In the genomic region with DNA sequence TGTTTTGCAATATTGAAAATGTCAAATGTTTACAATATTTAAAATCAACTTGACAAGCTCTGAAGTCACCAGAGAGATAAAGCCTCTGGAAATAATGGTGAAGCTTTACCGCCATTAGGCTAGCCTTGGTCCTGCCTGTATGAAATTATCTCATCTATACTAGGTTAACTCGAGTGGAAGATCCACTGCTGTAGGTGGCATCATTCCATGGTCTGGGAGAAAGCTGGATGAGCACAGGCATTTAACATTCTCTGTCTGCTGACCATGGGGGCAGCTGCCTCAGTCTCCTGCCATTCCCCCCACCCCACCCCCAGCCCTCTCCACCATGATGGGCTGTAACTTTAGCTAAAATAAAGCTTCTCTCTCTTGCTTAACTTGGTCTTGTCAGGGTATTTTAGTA, we compare ENCODE assay signal across 17 mouse cellular contexts.
"Had no signal": no experiment of that assay in that cellular context is flagged by ENCODE, and none has a peak within 500 bp of the region (broad histone marks: within the 10 kb centered on the region; RNA-seq: fewer than 3 reads in every experiment).

No protein-coding gene starts in this region.

- H3K4me3 ChIP-seq: midbrain, embryonic 10.5 days; midbrain, embryonic 13.5 days; myocyte; neural tube, embryonic 13.5 days; neural tube, embryonic 15.5 days had no signal

- H3K9me3 ChIP-seq: midbrain, embryonic 10.5 days; midbrain, embryonic 13.5 days; neural tube, embryonic 13.5 days; neural tube, embryonic 15.5 days had no signal

- H3K27ac ChIP-seq: midbrain, embryonic 10.5 days; midbrain, embryonic 13.5 days; neural tube, embryonic 13.5 days; neural tube, embryonic 15.5 days had no signal

- DNase-seq: lung, adult 18-20 months; lung, embryonic 14.5 days; lung, postnatal 10 days; lung, postnatal 4 days; right cerebral cortex, adult 18-20 months; right cerebral cortex, postnatal 25 days; right cerebral cortex, postnatal 4 days; spleen, adult 18-20 months; thymus, adult 18-20 months; thymus, postnatal 14 days; thymus, postnatal 36 days had no signal

- H3K4me1 ChIP-seq: midbrain, embryonic 10.5 days; neural tube, embryonic 13.5 days had no signal

- H3K27me3 ChIP-seq: midbrain, embryonic 13.5 days; neural tube, embryonic 13.5 days; neural tube, embryonic 15.5 days had no signal

- H3K9ac ChIP-seq: lung, embryonic 14.5 days; midbrain, embryonic 13.5 days; neural tube, embryonic 13.5 days; neural tube, embryonic 15.5 days had no signal

- ATAC-seq: midbrain, embryonic 13.5 days; midbrain, embryonic 16.5 days had no signal

- H3K4me2 ChIP-seq: lung, embryonic 14.5 days; midbrain, embryonic 13.5 days; neural tube, embryonic 13.5 days; neural tube, embryonic 15.5 days had no signal

- H3K36me3 ChIP-seq: midbrain, embryonic 10.5 days; midbrain, embryonic 13.5 days; neural tube, embryonic 13.5 days; neural tube, embryonic 15.5 days had no signal
